Mouse (Mus musculus) testis, postnatal 10 days (tissue): ENCODE measurements around the gene Mapk10.
"Not testable (repeated sequence)": the region's sequence is repeated elsewhere in the genome, so short reads cannot be mapped to it uniquely, and the experiment has no call there.

Experiments
- DNase-seq: peaks from one replicate; pipeline ENCODE4 v3.0.0; 2021; ENCODE audit warnings: low spot score

Mapk10 gene

DNA sequence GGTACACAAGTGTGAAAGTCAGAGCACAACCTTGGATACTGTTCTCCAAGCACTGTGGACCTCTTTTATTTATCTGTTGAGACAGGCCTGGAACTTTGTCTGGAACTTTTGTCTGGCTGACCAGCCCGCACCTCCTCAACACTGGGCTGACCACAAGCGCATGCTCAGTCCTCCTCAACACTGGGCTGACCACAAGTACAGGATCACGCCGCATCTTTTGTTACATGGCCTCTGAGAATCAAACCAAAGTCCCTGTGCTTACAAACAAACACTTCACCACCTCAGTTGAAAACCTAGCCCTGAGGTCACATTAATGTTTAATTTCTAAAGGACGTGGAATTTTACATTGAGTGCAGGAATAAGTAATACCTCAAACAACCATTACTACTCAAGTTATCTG is 246.7 kb downstream of the Mapk10 start:
- DNase-seq, result no peak

DNA sequence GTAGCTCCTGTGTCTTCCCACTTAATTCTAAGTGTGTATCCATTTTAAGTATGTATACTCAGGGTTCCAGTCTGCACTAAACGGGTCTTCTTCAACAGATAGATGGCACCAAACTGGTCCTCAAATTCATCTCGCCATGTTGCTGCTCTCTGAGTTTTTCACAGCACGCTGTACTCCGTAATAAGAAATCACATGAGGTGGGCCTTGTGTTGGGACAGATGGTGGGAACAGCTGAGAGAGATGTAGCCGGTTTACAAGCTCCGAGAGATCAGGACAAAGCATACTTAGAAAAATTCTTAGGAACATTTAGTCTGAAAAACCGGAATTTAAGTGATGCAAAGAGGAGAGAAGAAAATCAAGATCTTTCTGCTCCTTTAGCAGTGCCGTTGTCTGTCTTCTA is 257.7 kb downstream of the Mapk10 start:
- no peak for DNase-seq

DNA sequence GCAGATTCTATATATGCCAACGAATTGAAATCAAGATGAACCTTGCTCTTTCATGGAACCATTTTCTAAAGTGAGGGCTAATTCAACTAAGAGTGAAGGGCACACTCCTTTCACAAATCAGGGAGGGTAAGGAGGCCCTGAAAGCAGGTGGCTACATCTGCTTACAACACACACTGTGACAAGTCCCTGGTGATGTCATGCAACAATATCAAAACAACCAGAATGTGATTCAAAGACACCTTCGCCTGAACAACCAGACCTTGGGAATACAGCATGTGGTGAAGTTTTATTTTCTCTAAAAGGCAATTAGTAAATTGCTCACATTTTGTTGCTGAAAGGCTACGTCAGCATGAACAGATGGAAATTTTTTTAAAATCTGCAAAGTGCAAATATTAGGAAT is 258.2 kb downstream of the Mapk10 start:
- DNase-seq, result no peak

DNA sequence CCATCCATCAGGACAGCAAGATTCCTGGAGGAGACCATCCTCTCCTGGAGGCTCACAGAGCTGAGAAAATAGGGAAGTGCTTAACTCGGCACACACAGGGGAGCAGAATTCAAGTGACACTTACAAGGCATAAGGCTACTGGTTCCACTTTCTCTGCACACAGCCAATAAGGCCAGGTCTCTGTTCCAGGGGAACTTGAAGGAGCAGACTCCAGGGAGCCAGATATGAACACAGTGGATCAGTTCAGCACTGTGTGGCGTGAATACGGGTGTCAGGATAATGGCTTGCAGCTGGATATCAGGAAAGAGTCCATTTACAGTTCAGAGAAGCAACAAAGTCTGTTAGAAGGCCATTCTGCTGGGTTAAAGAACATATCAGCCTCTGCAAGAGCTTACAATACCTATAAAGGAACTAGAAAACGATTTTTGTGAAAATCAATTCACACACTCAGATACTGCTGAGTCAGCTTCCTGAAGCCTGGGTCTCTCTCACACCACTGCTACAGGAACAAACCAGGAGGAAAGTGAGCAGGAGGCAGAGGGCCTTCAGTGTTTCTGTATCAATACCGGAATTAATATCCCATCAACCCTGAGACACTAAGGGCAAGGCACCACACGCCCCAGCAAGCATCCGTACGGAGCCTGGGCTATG is 263.9 kb downstream of the Mapk10 start:
- no peak for DNase-seq

DNA sequence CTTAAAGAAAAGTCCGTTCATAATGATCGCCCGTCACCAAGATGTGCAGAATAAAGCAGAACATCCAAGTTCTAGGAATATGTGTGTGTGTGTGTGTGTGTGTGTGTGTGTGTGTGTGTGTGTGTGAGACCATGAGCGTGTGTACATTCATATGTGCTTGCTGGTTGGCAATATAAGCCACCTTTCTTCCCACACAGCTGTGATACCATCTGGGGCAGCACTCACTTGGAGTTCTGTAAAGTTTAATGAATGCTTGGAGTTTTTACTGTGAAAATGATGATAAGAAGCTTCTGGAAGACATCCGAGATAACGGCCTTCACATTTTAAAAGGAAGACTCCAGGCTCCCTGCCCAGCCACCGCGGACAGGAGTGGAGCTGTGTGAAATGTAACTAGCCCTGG is 264.5 kb downstream of the Mapk10 start:
- no peak for DNase-seq

DNA sequence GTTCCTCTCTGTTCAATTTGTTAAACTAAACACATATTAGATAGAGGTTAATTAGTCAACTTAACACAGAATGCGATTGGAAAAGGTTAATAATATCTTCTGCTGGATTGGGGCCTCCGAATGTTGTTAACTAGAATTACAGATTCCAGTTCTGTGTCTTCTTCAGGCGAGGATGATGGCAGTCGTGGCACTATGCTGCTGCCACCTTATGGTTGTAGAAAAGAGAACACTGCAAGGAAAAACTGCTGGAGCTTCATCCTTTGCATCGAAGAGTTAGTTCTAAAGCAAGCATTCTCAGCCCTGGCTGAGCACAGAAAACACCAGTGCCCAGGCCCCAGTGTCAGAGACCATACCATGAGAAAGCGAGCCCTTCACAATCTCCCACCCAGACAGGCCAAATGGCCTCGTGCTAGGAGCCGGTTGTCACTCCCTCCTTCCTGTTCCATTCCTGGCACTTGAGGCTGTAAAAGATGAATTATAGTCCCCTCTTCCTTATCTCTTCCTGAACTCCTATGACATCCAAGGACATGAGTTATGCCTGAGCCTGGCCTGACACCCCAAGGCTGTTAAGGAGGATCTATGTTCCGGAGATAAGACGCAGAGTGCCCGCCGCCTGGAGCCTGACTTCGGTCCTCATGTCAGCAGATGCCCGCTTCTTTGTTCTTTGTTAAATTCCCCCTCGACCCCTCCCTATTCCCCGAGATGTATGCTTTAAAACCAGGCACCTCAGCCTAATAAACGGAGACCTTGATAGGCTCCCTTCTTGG is 267.1 kb downstream of the Mapk10 start:
- not testable (repeated sequence) for DNase-seq

DNA sequence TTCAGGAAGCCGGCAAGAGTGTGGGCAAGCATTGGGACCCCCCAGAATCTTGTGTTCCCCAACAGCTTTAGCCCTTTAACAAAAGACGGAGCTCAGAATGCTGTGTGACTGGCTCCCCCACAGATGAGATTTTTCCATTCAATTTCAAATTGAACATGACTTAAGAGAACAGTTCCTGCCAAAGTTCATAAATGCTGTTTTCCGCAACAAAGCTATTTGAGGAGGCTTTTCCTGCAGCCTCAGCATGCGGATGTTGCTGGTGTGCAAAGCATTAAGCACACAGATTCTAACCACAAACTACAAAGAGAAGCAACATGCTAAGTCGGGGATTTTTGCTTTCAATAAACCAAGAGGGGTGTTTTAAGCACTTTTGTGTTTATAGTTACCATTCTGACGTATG is 281.0 kb downstream of the Mapk10 start:
- no peak for DNase-seq

DNA sequence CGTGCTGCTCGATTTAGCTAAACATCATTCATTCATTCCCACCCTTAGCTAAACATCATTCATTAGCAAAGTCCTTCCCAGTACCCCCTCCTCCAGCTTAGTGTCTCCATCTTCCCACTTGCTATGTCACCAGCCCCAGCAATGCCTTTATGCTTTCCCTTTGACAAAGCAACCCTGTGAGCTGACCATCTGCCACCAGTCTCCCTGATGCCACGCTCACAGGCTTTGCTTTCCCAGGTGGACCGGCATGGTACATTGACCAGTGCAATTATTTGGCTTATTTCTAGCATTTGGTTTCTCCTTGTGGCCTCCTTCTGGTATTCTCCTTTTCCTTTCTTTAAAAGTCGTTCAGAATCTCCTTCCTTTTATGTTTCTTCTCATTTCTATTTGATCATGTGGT is 284.3 kb downstream of the Mapk10 start:
- DNase-seq, result no peak

DNA sequence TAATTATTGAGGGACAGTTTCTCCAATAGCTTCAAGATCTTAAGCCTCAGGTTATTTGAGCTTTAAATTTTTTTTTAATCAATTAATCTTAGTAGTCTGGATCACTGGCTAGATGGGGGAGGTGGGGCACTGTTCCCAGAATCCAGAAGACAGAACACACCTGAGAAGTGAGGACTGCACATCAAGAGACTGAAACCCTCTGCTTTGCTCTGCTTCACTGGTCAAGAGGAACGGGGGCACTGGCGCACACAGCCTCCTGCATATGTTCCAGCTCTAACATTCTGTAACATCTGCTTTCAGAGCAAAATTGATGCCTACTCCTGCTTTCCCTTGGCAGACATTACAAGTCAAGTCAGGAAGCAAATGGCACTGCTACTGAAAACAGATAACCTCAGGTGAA is 290.9 kb downstream of the Mapk10 start:
- no peak for DNase-seq

DNA sequence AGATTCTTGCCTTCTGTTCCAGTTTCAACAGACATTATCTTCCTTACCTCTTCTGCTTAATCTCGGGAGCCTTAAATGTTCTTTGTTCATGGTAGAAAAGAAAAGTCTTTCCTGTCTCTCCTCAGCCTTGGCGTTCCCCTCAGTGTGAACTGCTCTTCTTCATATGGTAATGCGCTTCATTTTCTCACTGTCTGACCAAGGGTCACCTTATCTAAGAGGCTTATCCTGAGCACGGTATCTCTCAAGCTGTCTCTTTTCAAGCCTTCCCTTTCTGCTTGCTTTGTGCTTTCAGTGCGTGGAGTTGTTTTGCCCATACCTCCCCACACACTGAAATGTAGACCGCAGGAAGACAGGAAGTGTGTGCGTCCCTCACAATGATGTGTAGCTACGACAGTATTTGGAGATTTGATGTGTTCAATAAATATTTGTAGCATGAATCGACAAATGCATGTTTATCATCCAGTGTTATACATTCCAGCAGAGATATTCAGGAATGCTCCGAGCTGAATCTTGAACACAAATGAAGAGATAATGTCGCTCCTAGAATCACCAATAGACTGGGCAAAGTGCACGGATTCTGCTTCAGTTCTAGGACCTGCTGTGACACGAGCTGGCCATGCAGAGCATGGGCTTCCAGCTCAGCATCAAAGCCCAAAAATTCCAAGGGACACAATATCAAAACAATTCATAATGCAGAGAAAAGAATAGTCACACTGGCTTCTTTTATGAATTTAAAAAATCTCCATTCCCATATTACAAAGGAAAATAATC is 305.5 kb downstream of the Mapk10 start:
- DNase-seq, result no peak

DNA sequence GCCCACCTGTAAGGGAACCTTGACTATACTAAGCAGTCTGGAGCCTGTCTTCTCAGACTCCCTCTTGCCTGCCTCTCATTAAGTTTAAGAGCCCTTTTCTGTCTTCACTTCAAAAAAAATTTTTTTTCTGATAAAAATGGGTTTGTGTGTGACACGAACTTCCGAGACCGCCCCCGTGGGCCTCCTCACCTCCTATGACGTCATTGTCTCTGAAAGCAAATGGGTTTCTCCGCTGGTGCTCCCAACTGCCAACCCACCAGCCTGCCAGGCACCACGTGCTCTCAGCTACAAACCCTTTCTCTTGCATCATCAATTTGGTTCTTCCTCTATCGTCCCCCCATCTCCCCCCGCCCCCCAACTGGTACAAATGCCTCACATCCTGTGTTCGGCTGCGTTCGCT is 307.1 kb downstream of the Mapk10 start:
- DNase-seq, result no peak

DNA sequence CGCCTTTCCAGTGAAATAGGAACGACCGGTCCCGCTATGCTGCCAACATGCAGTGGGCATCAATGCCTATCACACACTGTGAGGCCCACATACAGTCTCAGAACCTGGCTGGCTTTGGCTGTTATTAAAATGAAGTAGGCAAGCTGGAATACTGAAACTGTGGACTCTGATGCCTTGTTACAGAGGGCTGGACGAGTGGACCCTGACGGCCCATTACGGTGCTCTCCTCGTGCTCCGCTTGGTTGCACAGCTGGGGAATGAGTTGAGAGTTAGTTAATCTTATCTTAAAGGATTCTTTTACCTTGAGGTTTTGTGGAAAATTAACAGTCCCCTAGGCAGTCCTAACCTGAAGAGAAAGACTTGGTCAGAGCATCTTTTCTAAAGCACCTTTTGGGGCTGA is 307.6 kb downstream of the Mapk10 start:
- no peak for DNase-seq

DNA sequence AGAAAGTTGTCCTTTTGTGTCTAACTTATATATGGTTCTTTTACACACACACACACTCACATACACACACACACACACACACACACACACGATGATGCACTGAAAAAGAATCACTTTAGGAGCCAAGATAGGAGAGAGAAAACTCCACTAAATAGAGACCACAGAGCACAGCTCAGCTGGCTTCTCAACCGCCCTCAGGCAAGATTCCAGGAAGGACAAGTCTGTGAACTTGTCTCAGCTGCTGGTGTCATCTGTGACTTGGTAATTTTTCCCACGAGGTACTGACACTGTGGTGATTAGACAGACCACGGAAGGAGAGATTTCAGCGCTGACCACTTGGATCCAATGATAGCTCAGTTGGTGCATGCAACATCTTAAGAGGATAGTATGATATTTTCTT is 310.0 kb downstream of the Mapk10 start:
- DNase-seq, result no peak

DNA sequence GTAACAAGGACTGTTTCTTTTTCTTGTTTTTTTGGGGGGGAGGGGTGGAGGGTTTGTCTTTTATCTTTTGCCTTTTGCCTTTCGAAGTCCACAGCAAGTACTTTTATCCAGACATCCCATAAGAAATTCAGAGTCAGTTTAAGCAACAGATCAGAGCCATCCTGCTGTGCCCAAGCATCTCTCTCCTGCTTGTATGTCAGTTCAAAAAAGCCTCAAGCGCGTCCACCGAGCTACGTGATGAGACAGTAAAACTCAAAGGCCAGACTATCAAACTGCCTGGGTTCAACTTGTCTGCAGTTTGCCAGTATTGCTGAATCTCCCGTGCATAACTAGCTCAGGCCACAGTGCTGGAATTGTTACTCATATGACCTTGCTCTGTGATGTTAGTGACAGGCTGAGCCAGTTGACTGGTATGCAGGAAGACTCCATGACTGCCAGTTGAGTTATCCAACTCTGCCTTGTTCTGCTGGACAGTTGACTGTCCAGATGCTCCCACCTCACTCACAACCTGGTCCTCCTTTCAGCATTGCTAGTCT is 311.4 kb downstream of the Mapk10 start:
- DNase-seq, result no peak

DNA sequence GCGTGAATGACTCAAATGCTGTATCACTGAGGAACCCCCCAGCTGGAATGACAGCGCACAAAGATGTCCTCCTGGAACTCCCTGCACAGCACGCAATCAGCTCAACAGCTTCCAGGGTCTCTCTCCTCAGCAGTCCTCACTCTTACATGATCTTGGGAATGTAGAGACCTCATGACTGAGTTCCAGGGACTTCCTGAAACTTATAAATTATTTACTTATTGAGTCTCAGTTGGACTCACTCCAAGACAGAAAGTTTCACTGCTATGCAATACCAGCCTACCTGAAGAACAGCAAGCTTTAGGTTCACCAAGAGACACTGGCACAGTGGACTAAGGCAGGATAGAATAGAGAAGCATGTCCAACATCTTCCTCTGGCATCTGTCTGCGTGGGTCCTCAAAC is 312.8 kb downstream of the Mapk10 start:
- DNase-seq, result no peak

DNA sequence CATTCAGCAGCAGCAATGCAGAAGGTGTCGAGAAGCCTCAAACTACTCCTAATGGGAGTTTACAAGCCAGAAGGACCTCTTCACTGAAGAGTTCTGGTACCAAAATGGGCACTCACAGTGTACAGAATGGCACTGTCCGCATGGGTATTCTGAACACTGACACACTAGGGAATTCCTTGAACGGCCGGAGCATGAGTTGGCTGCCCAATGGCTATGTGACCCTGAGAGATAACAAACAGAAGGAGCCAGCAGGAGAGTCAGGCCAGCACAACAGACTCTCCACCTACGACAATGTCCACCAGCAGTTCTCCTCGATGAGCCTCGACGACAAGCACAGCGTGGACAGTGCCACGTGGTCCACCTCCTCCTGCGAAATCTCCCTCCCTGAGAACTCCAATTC is 318.9 kb downstream of the Mapk10 start:
- DNase-seq, result no peak

DNA sequence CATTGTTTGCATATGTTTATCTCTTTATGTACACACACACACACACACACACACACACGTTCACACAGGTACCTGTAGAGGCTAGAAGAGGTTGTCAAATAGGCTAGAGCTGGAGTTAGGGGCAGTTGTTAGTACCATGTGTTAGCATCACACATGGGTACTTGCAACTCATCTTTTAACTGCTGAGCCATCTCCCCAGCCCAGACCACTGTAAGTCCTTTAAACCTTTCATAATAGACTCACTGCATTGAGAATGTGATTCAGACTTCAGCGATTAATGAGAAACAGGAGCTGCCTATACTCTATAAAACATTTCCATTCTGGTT is 322.0 kb downstream of the Mapk10 start:
- no peak for DNase-seq

DNA sequence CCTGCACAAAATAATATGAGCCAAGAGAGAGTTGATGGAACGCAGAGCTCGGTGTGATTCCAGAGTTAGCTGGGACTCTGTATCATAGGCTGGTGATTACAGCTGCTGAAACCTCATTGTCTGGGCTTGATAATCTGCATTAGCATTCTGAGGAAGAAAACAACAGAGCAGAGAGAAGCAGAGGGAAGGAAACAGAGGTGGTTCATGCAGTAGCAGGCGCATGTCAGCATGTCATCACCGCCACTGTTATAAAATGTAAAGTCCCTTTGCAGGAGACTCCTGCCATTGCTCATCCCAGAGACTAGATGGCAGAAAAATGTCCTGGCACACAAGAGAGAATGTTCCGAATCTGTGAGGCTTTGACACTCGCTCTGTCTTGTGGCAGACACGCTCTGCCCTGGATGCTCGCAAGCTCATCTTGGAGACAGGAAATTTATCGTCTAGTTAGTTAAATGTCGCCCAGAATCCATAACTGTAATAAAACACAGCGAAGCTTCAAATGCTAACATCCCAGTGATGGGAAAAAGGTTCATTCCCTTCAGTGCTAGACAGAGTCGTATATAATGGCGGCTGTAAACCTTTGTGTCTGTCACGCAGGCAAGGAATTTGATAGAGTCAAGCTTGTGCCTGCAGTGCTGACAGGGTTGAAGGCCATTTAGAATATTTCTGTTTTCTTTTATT is 322.5 kb downstream of the Mapk10 start:
- no peak for DNase-seq

DNA sequence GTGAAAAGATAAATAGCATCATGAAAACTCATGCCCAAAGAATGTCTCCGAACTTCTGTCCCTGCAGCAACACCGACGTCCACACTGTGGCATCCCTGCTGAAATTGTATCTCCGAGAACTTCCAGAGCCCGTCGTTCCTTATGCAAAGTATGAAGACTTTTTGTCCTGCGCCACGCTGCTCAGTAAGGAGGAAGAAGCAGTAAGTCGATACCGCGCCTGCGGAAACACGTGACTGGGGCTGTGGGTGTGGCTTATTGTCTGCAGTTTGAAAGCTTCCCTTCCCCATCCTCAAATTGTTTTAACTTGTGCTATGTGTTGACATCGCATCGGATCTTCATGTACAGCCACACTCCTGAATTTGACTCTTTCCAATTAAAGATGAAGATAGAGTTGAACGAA is 335.5 kb downstream of the Mapk10 start:
- DNase-seq, result no peak

DNA sequence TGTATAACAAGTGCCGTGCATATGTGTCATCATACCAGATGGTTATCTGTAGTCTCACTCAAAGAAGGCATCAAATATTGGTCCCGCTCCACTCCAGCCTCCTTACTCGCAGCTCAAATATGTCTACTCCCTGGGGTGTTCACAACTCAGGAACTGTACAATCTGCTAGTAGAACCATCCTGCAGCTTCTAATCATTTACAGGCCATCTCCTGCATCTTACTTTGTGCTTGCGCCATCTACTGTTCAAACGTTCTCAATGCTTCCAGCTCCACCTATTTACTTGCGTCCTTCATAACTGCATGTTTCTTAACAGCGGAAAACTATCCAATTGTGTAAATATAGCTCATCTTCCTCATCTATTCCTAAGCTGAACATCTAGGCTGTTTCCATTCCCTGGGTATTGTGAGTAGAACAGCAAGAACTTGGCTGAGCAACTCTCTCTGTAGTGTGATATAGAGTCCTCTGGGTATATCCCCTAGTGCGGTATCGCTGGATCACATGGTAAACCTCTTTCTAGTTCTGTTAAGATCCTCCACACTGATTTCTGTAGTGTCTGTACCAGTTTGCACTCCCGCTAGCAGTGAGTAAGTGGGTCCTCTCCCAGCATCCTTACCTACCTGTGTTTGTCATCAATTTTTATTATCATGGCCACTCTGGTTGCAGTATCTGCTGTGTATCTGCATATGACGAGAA is 336.4 kb downstream of the Mapk10 start:
- DNase-seq, result peak; percentile 54

DNA sequence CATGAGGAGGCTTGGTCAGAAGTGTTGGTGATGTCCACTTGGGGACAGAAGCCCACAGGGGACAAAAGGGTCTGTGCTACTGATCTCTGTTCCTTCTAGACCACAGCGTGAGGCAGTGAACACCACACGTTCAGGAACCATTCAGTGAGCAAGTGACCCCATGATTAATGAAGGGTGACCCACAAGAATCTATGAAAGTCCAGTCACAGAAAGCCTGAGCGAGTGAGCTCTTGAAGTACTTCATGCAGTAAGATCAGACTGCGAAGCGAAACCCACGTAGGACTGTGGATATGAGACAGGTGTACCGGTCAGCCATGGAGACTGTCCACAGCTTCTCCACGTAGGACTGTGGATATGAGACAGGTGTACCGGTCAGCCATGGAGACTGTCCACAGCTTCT is 338.1 kb downstream of the Mapk10 start:
- not testable (repeated sequence) for DNase-seq

DNA sequence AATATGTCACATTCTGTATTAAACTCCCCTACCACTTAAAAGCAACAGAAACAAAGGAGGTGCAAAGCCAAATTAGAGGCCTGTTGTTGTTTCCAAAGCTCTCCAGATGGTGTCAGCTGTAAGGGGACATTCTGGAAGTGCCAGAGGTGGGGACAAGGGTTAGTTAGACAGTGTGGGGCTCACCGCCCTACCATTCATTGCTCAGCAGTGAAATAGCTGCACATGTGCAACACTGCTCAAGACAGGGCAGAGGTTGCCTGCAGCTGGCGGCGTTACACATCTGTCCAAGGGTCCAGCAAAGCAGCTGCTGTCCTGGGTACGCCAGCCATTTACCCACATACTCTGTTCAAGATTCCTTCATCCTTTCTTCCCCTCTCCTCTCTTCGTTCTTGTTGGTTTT is 342.9 kb downstream of the Mapk10 start:
- DNase-seq, result no peak
